Mouse (Mus musculus): ENCODE results near the gene Cacna1d. TPM values are rescaled to one million over a fixed set of nuclear protein-coding genes. Genes with fewer than 3 reads are reported as not detected.
A peak's percentile ranks its signal among the peaks of the same experiment; 100 is the strongest.

Gene Cacna1d
- total RNA-seq, 2 experiments from 2014 or later, result 46.3 to 56.7 TPM

- peak; percentile 91 to 92 for DNase-seq (ENCODE audit: low spot score in 2 of 2)
- intact Hi-C loops (cut with DNase I), result loop anchor here (2.0 to 10.0 kb wide), 2 partner anchors 218 to 324 kb away; no protein-coding TSS in a partner anchor
Observed at GRCm38 (mm10) chr14:30136965-30137364, 354.3 kb downstream of the Cacna1d start.

DNA sequence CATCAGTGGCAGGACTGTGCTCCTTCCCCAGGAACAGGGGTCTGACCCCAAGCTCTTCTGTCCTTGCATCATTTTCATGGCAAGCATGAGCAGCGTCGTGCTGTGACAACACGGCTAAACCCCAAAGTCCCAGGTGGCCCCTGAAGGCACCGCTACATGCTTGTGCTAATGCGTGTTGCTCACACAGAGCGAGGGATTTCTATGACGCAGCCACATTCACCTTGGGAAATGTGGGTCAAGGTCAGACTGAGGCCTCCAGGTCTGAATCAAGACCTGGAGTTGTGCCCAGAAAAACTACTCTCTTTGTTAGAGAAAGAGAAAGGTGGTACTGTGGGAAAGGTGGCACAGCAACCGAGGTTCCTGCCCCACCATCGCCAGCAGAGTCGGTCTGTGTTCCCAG lies 355.9 kb downstream of the Cacna1d start:
- intact Hi-C loops (cut with DNase I), result loop anchor here (10.0 kb wide), 1 partner anchor 219 kb away; no protein-coding TSS in a partner anchor

GRCm38 (mm10) chr14:30133684-30134083 lies 357.6 kb downstream of the Cacna1d start:
- intact Hi-C loops (cut with DNase I), result loop anchor here (10.0 kb wide), 1 partner anchor 221 kb away; no protein-coding TSS in a partner anchor
- no peak for DNase-seq (ENCODE audit: low spot score in 2 of 2)

More for the DNA sequence above, 355.9 kb downstream of the Cacna1d start:
- DNase-seq (ENCODE audit: low spot score in 2 of 2), result no peak

- intact Hi-C loops (cut with DNase I), result loop anchor here (10.0 kb wide), 1 partner anchor 224 kb away; no protein-coding TSS in a partner anchor
- DNase-seq (ENCODE audit: low spot score in 2 of 2), result no peak
Observed at GRCm38 (mm10) chr14:30131256-30131655, 360.0 kb downstream of the Cacna1d start.

DNA sequence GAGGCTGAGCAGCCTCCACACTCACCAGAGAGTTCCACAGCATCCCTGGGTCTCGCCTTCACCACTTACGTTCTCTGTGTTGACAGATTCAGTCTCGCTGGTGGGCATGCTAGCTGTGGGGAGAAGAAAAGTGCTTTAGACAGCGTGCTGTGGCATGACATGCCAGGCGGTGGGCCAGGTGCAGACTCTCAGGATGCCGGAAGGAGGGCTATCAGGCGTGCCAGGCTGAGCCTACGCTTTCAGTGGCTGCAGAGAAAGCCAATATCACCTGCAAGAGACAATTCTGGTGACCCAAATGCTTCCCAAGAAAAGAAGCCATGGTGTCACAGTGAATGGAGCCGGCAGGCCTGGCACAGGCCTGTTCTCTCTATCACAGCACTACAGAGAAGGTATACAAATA lies 361.2 kb downstream of the Cacna1d start:
- DNase-seq (ENCODE audit: low spot score in 2 of 2), result no peak
- intact Hi-C loops (cut with DNase I), result loop anchor here (10.0 kb wide), 1 partner anchor 225 kb away; no protein-coding TSS in a partner anchor

GRCm38 (mm10) chr14:30129378-30129777 lies 361.9 kb downstream of the Cacna1d start:
- peak in 1 of 2 experiments; percentile 35 for DNase-seq (ENCODE audit: low spot score in 2 of 2)
- intact Hi-C loops (cut with DNase I), result no loop called here

DNA sequence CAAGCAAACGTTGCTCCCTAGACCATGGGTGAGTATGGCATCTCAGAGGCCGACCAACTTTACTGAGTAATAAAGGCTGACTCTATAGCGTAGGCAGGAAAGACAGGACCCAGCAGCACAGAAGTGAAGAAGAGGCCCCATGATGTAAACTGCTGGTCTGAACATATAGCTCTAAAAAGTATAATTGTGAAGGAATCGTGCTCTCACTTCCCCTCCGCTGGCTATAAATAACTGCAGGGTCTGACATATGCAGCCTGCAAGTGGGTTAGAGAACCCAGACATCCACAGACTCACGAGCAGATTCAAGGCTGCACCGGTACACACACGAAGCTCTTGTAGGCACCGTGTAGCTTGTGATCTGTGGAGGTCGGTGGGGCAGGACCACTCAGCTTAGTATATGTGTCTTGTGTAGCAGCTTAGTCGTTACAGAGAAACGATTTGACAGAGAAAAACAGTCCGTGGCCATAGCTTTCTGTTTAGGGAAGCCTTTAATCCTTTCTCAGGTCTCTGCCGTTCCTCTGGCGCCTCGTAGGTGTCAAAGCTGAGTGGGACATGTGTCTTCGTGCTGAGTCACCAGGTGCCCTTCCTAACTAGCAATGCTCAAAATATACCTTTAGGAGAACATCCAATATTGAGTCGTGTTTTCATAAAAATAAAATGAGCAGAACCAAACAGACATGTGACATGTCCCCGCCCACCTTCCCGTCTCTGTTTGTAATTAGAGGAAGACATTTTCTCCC lies 366.1 kb downstream of the Cacna1d start:
- DNase-seq (ENCODE audit: low spot score in 2 of 2), result peak; percentile 60 to 86
- intact Hi-C loops (cut with DNase I), result no loop called here

DNA sequence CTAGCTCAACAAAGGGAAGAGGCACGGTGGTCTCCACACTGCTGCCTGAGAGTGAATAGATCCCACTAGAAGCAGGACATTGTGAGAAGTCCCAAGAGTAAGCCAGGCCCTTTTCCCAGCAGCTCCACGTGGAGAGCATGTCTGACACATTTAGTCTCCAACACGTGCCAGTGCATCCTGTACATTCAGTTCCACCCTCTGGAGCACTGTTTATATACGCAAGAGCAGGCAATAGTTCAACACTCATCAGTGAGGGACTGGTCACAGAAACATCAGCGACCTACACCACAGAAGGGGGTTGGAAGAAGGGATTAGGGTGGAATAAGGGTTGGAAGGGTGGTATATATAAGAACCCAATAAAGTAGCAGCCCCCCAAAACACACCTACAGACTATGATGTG lies 371.2 kb downstream of the Cacna1d start:
- intact Hi-C loops (cut with DNase I), result no loop called here

DNA sequence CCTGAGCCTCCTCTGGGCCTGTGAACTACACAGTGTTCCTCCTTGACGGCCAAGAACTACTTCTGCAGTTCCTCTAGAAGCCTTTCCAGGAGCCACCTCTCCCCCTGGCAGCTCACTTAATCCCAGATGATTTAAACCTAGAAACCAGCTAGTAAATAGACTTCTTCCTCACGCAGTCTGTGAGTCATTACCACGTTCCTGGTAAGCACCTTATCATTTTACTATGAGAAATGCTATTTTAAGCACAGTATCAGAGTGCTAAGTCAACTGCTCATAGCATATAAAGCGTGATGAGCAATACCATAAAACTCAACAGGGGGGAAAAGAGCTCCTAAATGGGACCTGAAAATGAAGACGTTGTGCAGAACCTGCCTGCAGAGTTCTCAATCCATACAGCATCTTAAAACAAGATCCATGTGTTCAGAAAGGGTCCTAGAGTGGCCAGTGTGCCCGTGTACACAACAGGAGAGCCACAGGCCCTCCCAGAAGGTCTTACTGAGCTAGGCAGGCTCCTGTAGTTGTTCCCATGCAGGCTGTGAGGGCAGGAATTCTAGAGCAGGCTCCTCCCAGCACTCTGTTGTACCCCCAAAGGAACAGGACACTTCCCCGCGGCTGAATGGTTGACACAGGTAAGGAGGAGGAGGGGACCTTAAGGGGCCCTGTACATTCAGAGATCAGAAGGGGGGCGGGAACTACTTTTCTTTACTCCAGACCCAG lies 377.7 kb downstream of the Cacna1d start:
- DNase-seq (ENCODE audit: low spot score in 2 of 2), result no peak
- intact Hi-C loops (cut with DNase I), result no loop called here

More for the DNA sequence above, 371.2 kb downstream of the Cacna1d start:
- DNase-seq (ENCODE audit: low spot score in 2 of 2), result no peak

DNA sequence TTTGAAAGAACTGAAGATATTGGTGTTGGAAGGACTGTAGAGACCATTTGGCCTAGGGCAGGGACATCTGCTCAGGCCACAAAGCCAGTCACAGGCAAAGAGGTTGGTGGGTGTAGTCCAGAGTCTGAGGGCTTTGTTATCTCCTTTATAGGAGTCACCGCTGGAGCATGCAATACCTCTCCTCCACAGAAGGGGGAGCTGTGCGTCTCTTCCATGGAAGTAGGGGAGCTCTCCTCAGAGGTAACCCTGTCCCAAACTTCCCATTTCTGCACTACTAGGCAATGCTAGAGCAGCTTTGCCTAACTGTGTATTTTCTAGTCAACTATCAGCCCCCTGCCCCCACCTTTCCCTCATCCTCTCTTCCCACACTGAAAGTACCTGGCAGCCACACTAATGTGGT lies 382.2 kb downstream of the Cacna1d start:
- peak; percentile 38 to 39 for DNase-seq (ENCODE audit: low spot score in 2 of 2)
- intact Hi-C loops (cut with DNase I), result no loop called here

DNA sequence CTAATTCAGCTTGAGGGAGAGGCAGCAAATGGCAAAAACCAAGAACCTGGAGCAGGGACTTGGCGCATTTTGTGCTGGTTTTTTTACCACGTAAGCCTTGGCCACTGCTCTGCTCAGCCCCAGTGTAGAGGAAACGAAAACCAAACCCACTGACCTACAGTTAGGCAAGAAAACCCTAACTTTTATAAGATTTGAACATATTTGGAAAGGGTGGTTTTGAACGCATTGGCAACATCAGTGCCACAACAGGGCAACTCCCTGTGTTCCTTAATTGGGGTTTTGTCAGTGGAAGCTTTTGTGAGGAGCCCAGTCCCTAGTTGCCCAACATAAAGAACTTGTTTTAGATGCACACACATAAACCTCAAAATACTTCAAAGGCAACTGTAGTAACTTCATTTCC lies 384.7 kb downstream of the Cacna1d start:
- intact Hi-C loops (cut with DNase I), result no loop called here
- no peak for DNase-seq (ENCODE audit: low spot score in 2 of 2)

DNA sequence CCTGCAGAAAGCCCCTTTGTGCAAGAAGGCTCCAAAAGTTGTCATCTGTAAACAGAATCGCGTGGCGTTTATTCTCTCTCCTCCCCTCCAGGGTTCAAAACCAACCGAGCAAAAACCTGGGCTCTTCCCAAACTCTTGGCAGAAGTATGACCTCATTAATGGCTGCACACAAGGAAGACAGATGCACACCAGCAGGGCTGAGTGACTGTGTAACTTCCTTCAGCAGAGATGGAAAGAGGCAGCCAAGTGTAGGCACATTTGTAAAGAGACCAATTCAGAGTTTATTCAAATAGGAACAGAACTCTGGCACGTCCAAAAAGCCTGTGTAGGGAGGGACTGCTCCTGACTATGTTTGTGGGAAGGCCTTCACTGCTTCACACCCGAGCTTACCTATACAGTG lies 385.7 kb downstream of the Cacna1d start:
- intact Hi-C loops (cut with DNase I), result no loop called here
- peak in 1 of 2 experiments; percentile 23 for DNase-seq (ENCODE audit: low spot score in 2 of 2)

DNA sequence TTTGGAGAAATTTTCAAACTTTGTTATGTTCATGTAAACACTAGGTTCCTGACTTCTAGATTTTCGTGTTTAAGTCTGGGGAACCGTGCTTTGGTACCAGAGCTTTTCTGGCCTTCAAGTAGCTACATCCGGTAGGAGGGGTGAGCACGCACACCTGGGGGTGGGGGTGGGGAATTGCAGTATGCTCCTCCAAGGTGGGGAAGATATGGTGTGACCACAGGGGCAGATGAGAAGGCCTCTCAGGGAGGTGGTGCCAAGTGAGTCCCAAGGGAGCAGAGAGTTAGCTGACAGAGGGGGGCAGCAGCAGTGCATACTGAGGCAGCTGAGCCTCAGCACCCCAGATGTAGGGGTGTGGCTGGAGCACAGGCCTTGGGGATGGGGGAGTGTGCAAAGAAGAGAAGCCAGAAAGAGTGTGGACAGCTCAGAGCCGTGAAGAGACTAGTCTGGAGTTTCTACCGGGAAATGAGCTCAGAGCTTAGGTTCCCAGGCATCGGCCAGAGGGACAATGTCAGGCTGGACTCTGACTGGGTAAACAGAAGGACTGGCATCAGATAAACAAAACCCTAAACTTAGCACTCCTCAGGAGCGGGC lies 387.2 kb downstream of the Cacna1d start:
- no peak for DNase-seq (ENCODE audit: low spot score in 2 of 2)
- intact Hi-C loops (cut with DNase I), result no loop called here

GRCm38 (mm10) chr14:30097239-30097638 lies 394.0 kb downstream of the Cacna1d start:
- no peak for DNase-seq (ENCODE audit: low spot score in 2 of 2)
- intact Hi-C loops (cut with DNase I), result no loop called here

GRCm38 (mm10) chr14:30092426-30092825 lies 398.8 kb downstream of the Cacna1d start:
- intact Hi-C loops (cut with DNase I), result no loop called here
- DNase-seq (ENCODE audit: low spot score in 2 of 2), result no peak

DNA sequence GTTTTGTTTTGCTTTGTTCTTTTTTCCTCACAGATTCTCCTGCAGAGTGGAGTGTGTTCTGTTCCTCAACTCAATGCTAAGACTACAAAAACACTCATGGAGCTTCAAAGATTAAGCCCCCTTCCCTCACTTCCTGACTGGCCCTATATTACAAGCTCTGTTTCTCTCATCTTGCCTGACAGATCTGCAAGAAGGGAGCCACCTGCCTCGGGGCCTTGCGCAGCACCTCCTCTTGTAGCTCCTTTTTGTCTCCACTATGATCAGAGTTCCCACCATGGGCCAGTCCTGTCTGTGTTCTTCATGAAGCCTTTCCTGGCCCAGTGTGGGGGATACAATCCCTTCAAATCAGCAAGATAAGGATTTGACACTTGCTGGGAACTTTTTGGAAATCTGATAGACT lies 399.2 kb downstream of the Cacna1d start:
- intact Hi-C loops (cut with DNase I), result no loop called here
- no peak for DNase-seq (ENCODE audit: low spot score in 2 of 2)

GRCm38 (mm10) chr14:30079729-30080128 lies 411.5 kb downstream of the Cacna1d start:
- DNase-seq (ENCODE audit: low spot score in 2 of 2), result no peak
- intact Hi-C loops (cut with DNase I), result no loop called here

GRCm38 (mm10) chr14:30078115-30078808 lies 413.0 kb downstream of the Cacna1d start:
- DNase-seq (ENCODE audit: low spot score in 2 of 2), result no peak
- intact Hi-C loops (cut with DNase I), result no loop called here

DNA sequence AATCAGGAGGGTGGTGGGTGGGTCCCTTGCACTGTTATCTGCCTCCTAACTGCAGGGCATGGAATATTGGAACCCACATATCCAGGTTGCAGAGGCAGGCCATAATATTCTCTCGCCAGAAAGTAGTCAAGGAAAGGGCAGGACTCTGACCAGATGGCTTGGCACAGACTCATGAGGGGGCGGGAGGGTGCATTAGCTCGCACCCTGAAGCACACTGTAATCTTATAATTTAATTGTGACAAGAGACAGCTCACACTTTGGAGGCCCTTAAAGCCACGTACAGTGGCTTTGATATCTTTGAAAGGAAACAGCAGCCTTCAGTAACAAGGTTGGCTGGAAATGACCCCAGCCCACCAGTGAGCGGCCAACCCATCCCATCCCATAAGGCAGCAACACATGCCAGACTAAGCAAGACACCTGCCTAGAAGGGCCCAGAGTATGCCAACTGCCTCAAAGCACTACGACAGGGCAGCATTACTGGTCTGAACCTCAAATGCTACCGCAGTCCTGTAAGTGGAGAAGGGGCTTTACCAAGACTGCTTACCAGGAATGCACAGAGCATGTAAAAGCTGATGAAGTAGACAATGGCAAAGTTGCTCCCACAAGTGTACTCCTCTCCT lies 415.9 kb downstream of the Cacna1d start:
- no peak for DNase-seq (ENCODE audit: low spot score in 2 of 2)
- intact Hi-C loops (cut with DNase I), result no loop called here

Data from left cerebral cortex, postnatal 14 days (tissue).